Mouse (Mus musculus): Measurements from ENCODE around the gene Taf5. TPM values are rescaled to one million over a fixed set of nuclear protein-coding genes. Genes with fewer than 3 reads are reported as not detected.

Taf5 gene
- polyA plus RNA-seq, 1 experiment from 2014 or later: 4.3 TPM

DNA sequence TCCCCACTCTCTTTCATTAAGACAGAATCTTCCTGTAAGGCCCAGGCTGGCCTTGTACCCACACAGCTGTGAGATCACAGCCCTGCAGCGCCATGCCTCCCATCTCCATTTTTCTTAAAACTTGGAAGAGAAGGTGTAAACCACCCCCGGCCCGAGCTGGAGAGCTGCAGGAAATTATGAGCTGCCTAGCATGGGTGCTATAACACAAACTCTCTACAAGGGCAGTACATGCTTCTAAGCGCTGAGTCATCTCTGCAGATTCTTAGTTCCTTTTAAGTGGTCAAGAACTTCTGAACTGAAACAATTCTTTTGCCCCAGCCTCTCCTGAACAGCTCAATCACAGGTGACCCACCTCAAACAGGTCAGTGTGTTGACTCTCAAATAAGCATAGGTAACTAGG, 32.6 kb upstream of the Taf5 start:
- H3K4me3 ChIP-seq (ENCODE audit: low read length): no peak overlapping the region
- no peak overlapping the region for H3K27ac ChIP-seq (ENCODE audit: low read length)
- WGBS: 93% methylated on average over 4 of the region's 4 CpGs
- no peak overlapping the region for H3K9ac ChIP-seq (replicated peaks; ENCODE audit: low read length)
- no peaks in the 10 kb centered on the region for H3K27me3 ChIP-seq (ENCODE audit: insufficient read depth, low read length)
- no peaks in the 10 kb centered on the region for H3K4me1 ChIP-seq (ENCODE audit: insufficient read depth, low read length)
- no peak overlapping the region for H3K4me2 ChIP-seq (replicated peaks; ENCODE audit: low read depth, low read length)
- no peak for ATAC-seq (ENCODE audit: low FRiP score, low TSS enrichment)
- no peaks in the 10 kb centered on the region for H3K9me3 ChIP-seq (ENCODE audit: low read length)
- H3K36me3 ChIP-seq (ENCODE audit: insufficient read depth, low read length): peaks cover 27% of the 10 kb centered on the region

DNA sequence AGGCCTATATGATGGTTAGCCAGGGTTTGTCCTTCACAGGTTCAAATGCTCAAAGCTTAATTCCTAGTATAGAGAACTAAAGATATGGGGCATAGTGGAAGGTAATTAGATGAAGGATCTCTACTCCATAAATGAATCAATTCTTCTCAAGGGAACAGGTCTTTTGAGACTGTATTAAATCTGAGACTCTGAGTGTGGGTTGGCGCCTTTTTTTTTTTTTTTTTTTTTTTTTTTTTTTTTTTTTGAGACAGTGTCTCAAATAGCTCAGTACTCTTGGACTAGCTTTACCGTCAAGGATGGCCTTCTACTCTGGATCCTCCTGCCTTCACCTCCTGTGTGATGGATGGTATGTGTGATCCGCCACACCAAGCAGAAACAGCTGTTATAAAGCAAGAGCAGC, 30.9 kb upstream of the Taf5 start:
- H3K36me3 ChIP-seq (ENCODE audit: insufficient read depth, low read length): peaks cover 33% of the 10 kb centered on the region
- H3K9ac ChIP-seq (replicated peaks; ENCODE audit: low read length): no peak overlapping the region
- ATAC-seq (ENCODE audit: low FRiP score, low TSS enrichment): no peak
- H3K4me3 ChIP-seq (ENCODE audit: low read length): no peak overlapping the region
- H3K4me1 ChIP-seq (ENCODE audit: insufficient read depth, low read length): no peaks in the 10 kb centered on the region
- H3K4me2 ChIP-seq (replicated peaks; ENCODE audit: low read depth, low read length): no peak overlapping the region
- H3K27ac ChIP-seq (ENCODE audit: low read length): no peak overlapping the region
- no peaks in the 10 kb centered on the region for H3K27me3 ChIP-seq (ENCODE audit: insufficient read depth, low read length)
- H3K9me3 ChIP-seq (ENCODE audit: low read length): no peaks in the 10 kb centered on the region
- 83% methylated on average over 3 of the region's 3 CpGs for WGBS

DNA sequence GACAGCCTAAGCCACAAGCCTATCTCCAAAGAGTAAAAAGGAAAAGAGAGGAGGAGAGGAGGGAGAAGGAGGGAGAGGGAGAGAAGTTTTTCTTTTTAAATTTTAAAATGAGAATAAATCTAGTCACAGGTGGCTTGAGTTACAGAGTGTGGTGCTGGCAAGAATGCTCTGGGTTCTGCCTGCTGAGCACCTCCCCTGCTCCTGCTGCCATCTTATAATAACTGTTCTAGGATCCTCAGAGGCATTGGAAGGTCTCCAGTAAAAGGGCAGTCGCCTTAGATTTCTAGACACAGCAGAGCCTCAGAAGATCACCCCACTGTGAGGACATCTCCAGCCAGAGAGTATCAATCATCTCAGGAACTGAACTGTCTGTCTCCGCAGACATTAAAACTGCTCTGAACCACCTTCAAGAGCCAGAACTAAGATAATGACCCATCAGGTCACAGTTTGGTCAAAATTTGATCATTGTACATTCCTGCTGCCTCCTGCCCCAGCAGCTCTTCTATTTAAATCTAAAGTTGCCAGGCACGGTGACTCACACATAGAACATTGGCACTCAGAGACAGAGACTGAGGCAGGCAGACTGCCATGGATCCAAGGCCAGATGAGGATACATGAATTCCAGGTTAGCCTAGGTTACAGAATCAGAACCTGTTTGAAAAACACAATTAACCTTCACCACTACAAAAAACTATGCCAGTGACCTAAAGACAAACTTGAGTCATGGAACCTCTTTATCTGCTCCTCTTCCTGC, 26.6 kb upstream of the Taf5 start:
- Histone ChIP-seq H3K4me1 (ENCODE audit: insufficient read depth, low read length) (no peaks in the 10 kb centered on the region), H3K4me3 (ENCODE audit: low read length) (no peak overlapping the region), H3K9ac (replicated peaks; ENCODE audit: low read length) (no peak overlapping the region), H3K27me3 (ENCODE audit: insufficient read depth, low read length) (no peaks in the 10 kb centered on the region), H3K4me2 (replicated peaks; ENCODE audit: low read depth, low read length) (no peak overlapping the region), H3K36me3 (ENCODE audit: insufficient read depth, low read length) (peaks cover 38% of the 10 kb centered on the region), H3K27ac (ENCODE audit: low read length) (no peak overlapping the region), H3K9me3 (ENCODE audit: low read length) (no peaks in the 10 kb centered on the region)
- 87% methylated on average over 3 of the region's 3 CpGs for WGBS
- no peak for ATAC-seq (ENCODE audit: low FRiP score, low TSS enrichment)

DNA sequence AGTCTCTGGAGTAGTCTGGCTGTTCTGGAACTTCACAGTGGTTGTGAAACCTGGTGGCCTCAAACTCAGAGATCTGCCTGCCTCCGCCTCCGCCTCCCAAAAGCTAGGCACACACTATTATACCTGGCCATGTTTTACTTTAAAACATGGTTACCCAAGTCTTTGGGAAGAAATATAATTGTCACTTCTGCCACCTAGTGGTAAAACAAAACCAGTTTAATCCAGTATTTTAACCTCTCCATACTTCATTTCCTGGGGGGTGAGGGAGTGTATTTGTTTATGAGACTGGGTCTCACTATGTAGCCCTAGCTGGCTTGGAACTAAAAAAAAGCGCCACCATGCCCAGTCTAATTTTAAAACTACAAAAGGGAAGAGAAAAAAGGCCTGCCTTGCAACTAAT, 23.9 kb upstream of the Taf5 start:
- H3K4me2 ChIP-seq (replicated peaks; ENCODE audit: low read depth, low read length): no peak overlapping the region
- H3K36me3 ChIP-seq (ENCODE audit: insufficient read depth, low read length): peaks cover 45% of the 10 kb centered on the region
- H3K9me3 ChIP-seq (ENCODE audit: low read length): no peaks in the 10 kb centered on the region
- H3K4me3 ChIP-seq (ENCODE audit: low read length): no peak overlapping the region
- no peak overlapping the region for H3K9ac ChIP-seq (replicated peaks; ENCODE audit: low read length)
- no peak for ATAC-seq (ENCODE audit: low FRiP score, low TSS enrichment)
- 89% methylated on average over 3 of the region's 3 CpGs for WGBS
- no peak overlapping the region for H3K27ac ChIP-seq (ENCODE audit: low read length)
- no peaks in the 10 kb centered on the region for H3K4me1 ChIP-seq (ENCODE audit: insufficient read depth, low read length)
- no peaks in the 10 kb centered on the region for H3K27me3 ChIP-seq (ENCODE audit: insufficient read depth, low read length)

DNA sequence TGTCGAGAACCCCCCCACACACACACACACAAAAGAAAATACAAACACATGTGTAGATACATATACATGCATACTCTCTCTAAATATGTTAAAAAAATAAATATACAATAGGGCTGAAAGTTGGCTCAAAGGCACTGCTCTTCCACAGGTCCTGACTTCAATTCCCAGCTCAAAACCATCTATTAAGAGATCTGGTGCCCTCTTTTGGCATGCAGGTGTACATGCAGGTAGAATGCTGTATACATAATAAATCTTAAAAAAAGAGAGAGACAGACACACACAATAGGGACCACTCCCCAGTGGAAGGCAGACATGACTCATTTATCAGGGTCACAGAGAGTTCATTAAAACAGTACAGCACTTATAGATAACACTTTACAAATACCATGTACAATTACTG, 21.2 kb upstream of the Taf5 start:
- Histone ChIP-seq H3K9me3 (ENCODE audit: low read length) (no peaks in the 10 kb centered on the region), H3K4me3 (ENCODE audit: low read length) (no peak overlapping the region), H3K4me2 (replicated peaks; ENCODE audit: low read depth, low read length) (no peak overlapping the region), H3K9ac (replicated peaks; ENCODE audit: low read length) (no peak overlapping the region), H3K27ac (ENCODE audit: low read length) (no peak overlapping the region), H3K27me3 (ENCODE audit: insufficient read depth, low read length) (no peaks in the 10 kb centered on the region), H3K4me1 (ENCODE audit: insufficient read depth, low read length) (peaks cover 16% of the 10 kb centered on the region), H3K36me3 (ENCODE audit: insufficient read depth, low read length) (peaks cover 34% of the 10 kb centered on the region)
- 93% methylated on average over 1 of the region's 1 CpGs for WGBS
- ATAC-seq (ENCODE audit: low FRiP score, low TSS enrichment): no peak

DNA sequence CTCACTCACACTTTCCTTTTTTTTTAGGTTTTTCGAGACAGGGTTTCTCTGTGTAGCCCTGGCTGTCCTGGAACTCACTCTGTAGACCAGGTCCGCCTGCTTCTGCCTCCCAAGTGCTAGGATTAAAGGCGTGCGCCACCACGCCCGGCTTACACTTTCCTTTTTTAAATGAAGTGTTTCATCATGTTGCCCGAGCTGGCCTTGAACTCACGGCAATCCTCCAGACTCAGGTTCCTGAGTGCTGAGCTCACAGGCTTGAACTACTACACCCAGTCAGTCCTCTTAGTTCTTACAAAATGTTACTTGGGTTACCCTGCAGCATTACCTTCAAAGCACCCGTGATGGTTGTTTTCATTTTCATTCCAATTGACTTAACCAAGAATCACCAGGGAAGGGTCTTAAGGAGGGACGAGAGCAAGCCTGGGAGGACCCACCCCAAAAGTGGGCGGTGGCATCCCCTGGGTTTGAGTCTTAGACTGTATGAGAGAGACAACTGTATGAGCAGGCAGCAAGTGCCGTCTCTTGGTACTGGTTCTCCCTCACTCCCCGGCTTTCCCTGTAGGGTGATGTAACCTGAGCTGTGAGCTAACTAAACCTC, 20.2 kb upstream of the Taf5 start:
- Histone ChIP-seq H3K9me3 (ENCODE audit: low read length) (no peaks in the 10 kb centered on the region), H3K4me2 (replicated peaks; ENCODE audit: low read depth, low read length) (no peak overlapping the region), H3K36me3 (ENCODE audit: insufficient read depth, low read length) (peaks cover 34% of the 10 kb centered on the region), H3K27ac (ENCODE audit: low read length) (no peak overlapping the region), H3K27me3 (ENCODE audit: insufficient read depth, low read length) (no peaks in the 10 kb centered on the region), H3K4me3 (ENCODE audit: low read length) (no peak overlapping the region), H3K9ac (replicated peaks; ENCODE audit: low read length) (no peak overlapping the region), H3K4me1 (ENCODE audit: insufficient read depth, low read length) (peaks cover 16% of the 10 kb centered on the region)
- WGBS: 80% methylated on average over 13 of the region's 13 CpGs
- no peak for ATAC-seq (ENCODE audit: low FRiP score, low TSS enrichment)

DNA sequence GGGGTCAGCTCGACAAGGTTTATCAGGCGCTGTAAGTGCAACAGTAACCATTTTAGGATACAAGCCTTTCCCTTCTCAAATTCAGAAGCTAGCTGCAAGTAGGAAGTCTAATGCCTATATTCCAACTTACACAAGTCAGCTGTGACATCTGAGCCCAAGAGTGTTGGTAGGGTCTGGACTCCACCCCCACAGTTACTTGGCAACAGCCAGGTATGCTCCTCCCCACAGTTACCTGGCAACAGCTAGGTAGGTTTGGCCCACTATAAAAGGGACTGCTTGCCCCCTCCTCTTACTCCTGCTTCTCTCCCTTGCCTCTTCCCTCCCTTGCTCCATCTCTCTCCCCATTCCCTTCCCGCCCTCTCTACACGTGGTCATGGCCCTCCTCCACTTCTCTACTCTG, 18.5 kb upstream of the Taf5 start:
- H3K4me2 ChIP-seq (replicated peaks; ENCODE audit: low read depth, low read length): peak overlapping the region; percentile 78
- H3K9ac ChIP-seq (replicated peaks; ENCODE audit: low read length): no peak overlapping the region
- H3K36me3 ChIP-seq (ENCODE audit: insufficient read depth, low read length): peaks cover 30% of the 10 kb centered on the region
- no peak overlapping the region; the same call in 1 of the 2 replicates for H3K4me3 ChIP-seq (ENCODE audit: low read length)
- H3K27ac ChIP-seq (ENCODE audit: low read length): no peak overlapping the region
- no peak for ATAC-seq (ENCODE audit: low FRiP score, low TSS enrichment)
- H3K9me3 ChIP-seq (ENCODE audit: low read length): no peaks in the 10 kb centered on the region
- no peaks in the 10 kb centered on the region for H3K27me3 ChIP-seq (ENCODE audit: insufficient read depth, low read length)
- 61% methylated on average over 4 of the region's 4 CpGs for WGBS
- H3K4me1 ChIP-seq (ENCODE audit: insufficient read depth, low read length): peaks cover 16% of the 10 kb centered on the region

DNA sequence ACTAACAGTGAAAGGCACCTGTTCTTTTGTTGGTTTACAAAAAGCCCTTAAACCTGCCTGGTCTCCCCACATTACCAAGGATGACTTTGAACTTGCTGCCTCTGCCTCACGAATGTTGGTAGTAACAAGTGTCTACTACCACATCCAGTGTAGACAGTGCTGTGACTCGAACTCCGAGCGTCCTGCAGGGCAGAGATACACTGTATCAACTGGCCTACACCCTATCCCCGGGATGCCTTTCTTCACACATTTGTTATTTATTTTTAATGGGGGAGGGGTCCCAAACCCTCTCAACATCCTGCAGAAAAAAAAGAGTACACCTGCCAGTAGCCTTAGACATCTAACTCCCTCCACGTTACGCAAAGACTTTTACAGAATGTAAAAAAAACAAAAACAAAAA, 17.7 kb upstream of the Taf5 start:
- peak overlapping the region; percentile 78 for H3K4me2 ChIP-seq (replicated peaks; ENCODE audit: low read depth, low read length)
- H3K4me3 ChIP-seq (ENCODE audit: low read length): peak overlapping the region; percentile 64
- H3K9me3 ChIP-seq (ENCODE audit: low read length): no peaks in the 10 kb centered on the region
- no peak overlapping the region for H3K27ac ChIP-seq (ENCODE audit: low read length)
- H3K36me3 ChIP-seq (ENCODE audit: insufficient read depth, low read length): peaks cover 26% of the 10 kb centered on the region
- WGBS: 3% methylated on average over 7 of the region's 7 CpGs
- H3K27me3 ChIP-seq (ENCODE audit: insufficient read depth, low read length): no peaks in the 10 kb centered on the region
- no peak for ATAC-seq (ENCODE audit: low FRiP score, low TSS enrichment)
- H3K9ac ChIP-seq (replicated peaks; ENCODE audit: low read length): peak overlapping the region; percentile 86
- H3K4me1 ChIP-seq (ENCODE audit: insufficient read depth, low read length): peaks cover 16% of the 10 kb centered on the region

DNA sequence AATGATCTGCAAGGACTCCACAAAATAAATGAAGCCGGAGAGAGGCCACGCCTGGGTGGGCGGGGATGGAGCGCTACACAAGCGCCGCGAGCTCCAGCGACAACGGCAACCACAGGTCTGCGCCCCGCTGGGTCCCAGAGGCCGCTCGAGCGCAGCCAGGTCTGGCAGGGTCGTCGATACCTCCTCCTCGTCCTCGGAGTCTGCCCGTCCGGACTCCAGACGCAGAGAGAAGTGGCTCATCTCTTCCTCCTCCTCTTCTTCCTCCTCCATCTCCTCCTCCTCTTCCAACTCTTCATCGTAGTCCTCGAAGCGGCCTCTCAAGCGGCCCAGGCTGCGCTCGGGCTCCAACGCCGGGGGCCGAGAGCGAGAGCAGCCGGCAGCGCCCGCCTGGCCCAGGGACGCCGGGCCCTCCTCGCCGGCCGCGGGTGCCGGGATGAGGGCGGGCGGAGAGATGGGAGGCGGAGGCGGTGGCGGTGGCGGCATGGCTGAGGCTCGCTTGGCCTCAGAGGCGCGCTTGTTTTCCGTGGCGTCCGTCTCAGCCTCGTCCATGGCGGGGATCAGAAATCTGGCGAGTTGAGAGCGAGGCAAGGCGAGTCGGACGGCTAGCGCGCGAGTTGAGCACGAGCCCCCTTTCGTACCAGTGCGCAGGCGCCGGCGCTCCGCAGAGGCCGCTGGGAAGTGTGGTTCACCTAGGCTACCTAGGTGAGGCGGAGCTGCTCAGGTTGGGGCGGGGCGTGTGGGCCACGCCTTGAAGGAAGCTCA, 17.1 kb upstream of the Taf5 start, which contains the start of gene Pcgf6:
TSS of gene Pcgf6 (minus strand) at position 636 of the 762 bp plus-strand sequence.
- Histone ChIP-seq H3K27ac (ENCODE audit: low read length) (peak within 1 kb of the TSS; percentile 87), H3K4me3 (ENCODE audit: low read length) (peak within 1 kb of the TSS; percentile 64), H3K4me1 (ENCODE audit: insufficient read depth, low read length) (peaks cover 16% of the 10 kb centered on the region), H3K27me3 (ENCODE audit: insufficient read depth, low read length) (no peaks in the 10 kb centered on the region), H3K36me3 (ENCODE audit: insufficient read depth, low read length) (peaks cover 23% of the 10 kb centered on the region), H3K9me3 (ENCODE audit: low read length) (no peaks in the 10 kb centered on the region), H3K4me2 (replicated peaks; ENCODE audit: low read depth, low read length) (peak within 1 kb of the TSS; percentile 78), H3K9ac (replicated peaks; ENCODE audit: low read length) (peak within 1 kb of the TSS; percentile 86)
- under 1% methylated on average over 75 of the region's 75 CpGs for WGBS
- ATAC-seq (ENCODE audit: low FRiP score, low TSS enrichment): peak; percentile 93

Measured in kidney, embryonic 16.5 days (tissue).